Mouse (Mus musculus): ENCODE results near the gene Slc2a4. TPM values are rescaled to one million over a fixed set of nuclear protein-coding genes. Genes with fewer than 3 reads are reported as not detected.

Slc2a4 gene
- total RNA-seq, 4 experiments from 2014 or later: 3.0 to 4.6 (median 3.8) TPM

GRCm38 (mm10) chr11:69901993-69902392, 46.0 kb downstream of the Slc2a4 start:
- no peak for DNase-seq (ENCODE audit: low spot score in 2 of 2)

DNA sequence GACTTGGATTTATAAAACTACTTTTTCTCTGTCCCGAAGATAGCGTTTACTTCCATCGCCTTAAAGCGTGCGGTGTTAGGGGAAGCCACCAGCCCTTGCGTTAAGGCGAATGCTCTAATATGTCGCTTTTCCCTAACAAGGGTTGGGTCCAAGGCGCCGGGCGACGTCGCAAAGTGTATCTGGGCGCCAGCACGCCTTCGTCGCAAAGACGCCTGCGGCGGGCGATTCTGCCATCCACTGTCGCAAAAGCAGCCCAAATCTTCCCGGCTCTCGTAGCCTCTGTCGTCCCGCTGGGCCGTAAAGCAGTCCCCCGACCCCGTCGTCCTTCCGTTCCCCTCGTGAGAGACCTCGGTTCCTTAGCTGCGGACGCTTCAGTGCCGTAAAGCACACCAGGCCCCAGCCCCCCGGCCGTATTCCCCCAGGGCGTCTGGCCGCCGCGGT, 46.6 kb downstream of the Slc2a4 start:
- peak; percentile 98 for DNase-seq (ENCODE audit: low spot score in 2 of 2)

- peak; percentile 86 to 90 for DNase-seq (ENCODE audit: low spot score in 2 of 2)
Observed at GRCm38 (mm10) chr11:69900471-69901405, 47.2 kb downstream of the Slc2a4 start, which contains the start of the genes 2810408A11Rik and Neurl4. TSS of gene 2810408A11Rik (minus strand) at chr11:69900987. TSS of gene Neurl4 (plus strand) at chr11:69901072.

DNA sequence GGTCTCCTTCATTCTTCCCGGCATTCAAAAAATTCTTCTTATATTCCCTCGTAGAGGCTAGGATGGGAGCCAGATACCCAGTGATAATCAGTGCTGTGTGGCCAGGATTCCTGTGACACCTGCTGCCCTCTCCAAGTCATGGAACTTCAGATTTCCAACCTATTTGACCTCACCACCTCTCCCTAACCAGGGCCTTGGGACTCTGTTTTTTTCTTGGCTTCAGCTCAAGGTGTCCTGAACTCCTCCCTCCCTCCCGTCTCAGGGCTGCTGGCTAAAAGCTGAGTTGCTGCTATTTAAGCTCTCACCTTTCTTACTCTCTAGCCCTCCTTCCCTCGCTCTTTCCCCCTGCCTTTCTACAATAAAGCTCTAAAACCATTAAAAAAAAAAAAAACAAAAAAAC, 48.1 kb downstream of the Slc2a4 start:
- DNase-seq (ENCODE audit: low spot score in 2 of 2): no peak

GRCm38 (mm10) chr11:69895291-69895690, 52.7 kb downstream of the Slc2a4 start, which contains the start of gene Acap1:
TSS of gene Acap1 (minus strand) at chr11:69895539.
- no peak for DNase-seq (ENCODE audit: low spot score in 2 of 2)

DNA sequence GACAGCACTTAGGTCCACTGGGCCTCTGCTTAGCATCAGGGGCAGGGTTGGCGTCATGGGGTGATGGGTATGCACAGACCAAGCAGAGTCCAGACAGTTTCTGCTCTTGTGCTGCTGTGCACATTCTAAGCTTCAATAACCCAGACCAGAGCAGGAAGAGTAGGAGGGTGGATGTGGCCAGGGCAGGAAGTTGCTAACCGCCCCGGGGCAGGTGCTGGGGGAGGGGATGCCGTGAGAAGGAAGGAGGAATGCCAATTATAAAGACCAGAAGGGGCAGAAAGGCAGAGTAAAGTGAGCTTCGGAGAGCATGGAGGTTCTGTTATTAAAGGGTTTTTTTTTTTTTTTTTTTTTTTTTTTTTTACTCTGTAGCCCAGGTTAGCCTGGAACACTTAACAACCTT, 53.3 kb downstream of the Slc2a4 start:
- DNase-seq (ENCODE audit: low spot score in 2 of 2): no peak

Small RNAs within 50 kb of the gene (microRNA-seq; reads per million reads assigned to microRNA genes)
- gene Gm44349: 0 to 0.25 reads per million in 2 experiments

Other genes with a start within 250 kb of the Slc2a4 start
- gene Polr2a, start 189.6 kb downstream of the Slc2a4 start, total RNA-seq (2022): 10 to 100 TPM; 53.8 to 60.8 (median 59.1) TPM
- not detected for gene Slc35g3, start 186.2 kb downstream of the Slc2a4 start, total RNA-seq (2022)
- 100 to 1,000 TPM; 121 to 145 (median 129) TPM for gene Zbtb4, start 182.3 kb downstream of the Slc2a4 start, total RNA-seq (2022)
- gene Chrnb1, start 152.2 kb downstream of the Slc2a4 start, total RNA-seq (2022): 1 to 10 TPM in 3 of 4 experiments, under 1 TPM in 1; 0.49 to 2.2 (median 1.1) TPM
- 10 to 100 TPM; 26.1 to 36.5 (median 30.6) TPM for gene Fgf11, start 146.3 kb downstream of the Slc2a4 start, total RNA-seq (2022)
- gene Tmem102, start 142.6 kb downstream of the Slc2a4 start, total RNA-seq (2022): under 1 TPM in 2 of 4 experiments, not detected in 2; 0.17 to 0.47 TPM
- not detected for gene Gm39566, start 132.9 kb downstream of the Slc2a4 start, total RNA-seq (2022)
- gene Spem2, start 129.7 kb downstream of the Slc2a4 start, total RNA-seq (2022): not detected
- gene Spem1, start 126.0 kb downstream of the Slc2a4 start, total RNA-seq (2022): under 1 TPM in 2 of 4 experiments, not detected in 2; 0.31 to 0.75 TPM
- 100 to 1,000 TPM; 189 to 200 (median 199) TPM for gene Nlgn2, start 110.4 kb downstream of the Slc2a4 start, total RNA-seq (2022)
- gene Tmem256, start 109.7 kb downstream of the Slc2a4 start, total RNA-seq (2022): 100 to 1,000 TPM; 113 to 131 (median 121) TPM
- gene Plscr3, start 101.8 kb downstream of the Slc2a4 start, total RNA-seq (2022): 10 to 100 TPM; 17.1 to 21.8 (median 20.0) TPM
- gene Tnk1, start 89.5 kb downstream of the Slc2a4 start, total RNA-seq (2022): not detected
- not detected for gene Tmem95, start 70.2 kb downstream of the Slc2a4 start, total RNA-seq (2022)
- 1 to 10 TPM; 1.4 to 2.8 (median 1.6) TPM for gene Kctd11, start 66.8 kb downstream of the Slc2a4 start, total RNA-seq (2022)
- under 1 TPM in 2 of 4 experiments, not detected in 2; 0.14 to 0.34 TPM for gene Acap1, start 52.6 kb downstream of the Slc2a4 start, total RNA-seq (2022)
- gene 2810408A11Rik, start 47.2 kb downstream of the Slc2a4 start, total RNA-seq (2022): under 1 TPM in 2 of 4 experiments, not detected in 2; 0.64 to 0.72 TPM
- gene Neurl4, start 47.1 kb downstream of the Slc2a4 start, total RNA-seq (2022): 100 to 1,000 TPM in 3 of 4 experiments, 10 to 100 TPM in 1; 92.4 to 126 (median 112) TPM
- gene Gps2, start 34.3 kb downstream of the Slc2a4 start, total RNA-seq (2022): 10 to 100 TPM; 28.2 to 44.5 (median 38.4) TPM
- gene Eif5a, start 26.2 kb downstream of the Slc2a4 start, total RNA-seq (2022): 100 to 1,000 TPM; 395 to 425 (median 420) TPM
- 10 to 100 TPM; 10.6 to 18.7 (median 13.9) TPM for gene Ybx2, start 12.4 kb downstream of the Slc2a4 start, total RNA-seq (2022)
- not detected for gene Cldn7, start 16.6 kb upstream of the Slc2a4 start, total RNA-seq (2022)
- gene Ctdnep1, start 33.0 kb upstream of the Slc2a4 start, total RNA-seq (2022): 100 to 1,000 TPM; 108 to 123 (median 119) TPM
- 10 to 100 TPM; 69.7 to 96.0 (median 77.7) TPM for gene Elp5, start 34.3 kb upstream of the Slc2a4 start, total RNA-seq (2022)
- gene Gabarap, start 43.0 kb upstream of the Slc2a4 start, total RNA-seq (2022): 100 to 1,000 TPM; 232 to 255 (median 246) TPM
- 10 to 100 TPM; 45.2 to 59.7 (median 49.7) TPM for gene Phf23, start 47.6 kb upstream of the Slc2a4 start, total RNA-seq (2022)
- gene Dvl2, start 52.4 kb upstream of the Slc2a4 start, total RNA-seq (2022): 10 to 100 TPM; 35.4 to 54.0 (median 41.6) TPM
- gene Acadvl, start 67.2 kb upstream of the Slc2a4 start, total RNA-seq (2022): 10 to 100 TPM; 60.3 to 69.1 (median 64.8) TPM
- 100 to 1,000 TPM; 730 to 858 (median 789) TPM for gene Dlg4, start 68.8 kb upstream of the Slc2a4 start, total RNA-seq (2022)
- 1 to 10 TPM in 1 of 4 experiments, under 1 TPM in 3; 0.79 to 3.0 (median 0.90) TPM for gene Asgr1, start 105.9 kb upstream of the Slc2a4 start, total RNA-seq (2022)
- gene Asgr2, start 144.5 kb upstream of the Slc2a4 start, total RNA-seq (2022): under 1 TPM in 1 of 4 experiments, not detected in 3; 0.32 TPM
- 1 to 10 TPM in 1 of 4 experiments, under 1 TPM in 2, not detected in 1; 0.45 to 1.9 (median 0.52) TPM for gene Mgl2, start 182.1 kb upstream of the Slc2a4 start, total RNA-seq (2022)
- gene Clec10a, start 208.0 kb upstream of the Slc2a4 start, total RNA-seq (2022): 1 to 10 TPM; 1.1 to 1.8 (median 1.4) TPM

Measured in layer of hippocampus, adult 8-10 months (tissue).